Mouse (Mus musculus) CD4-positive helper T cell, adult 2 months (primary cell): ENCODE data around the gene Suclg2.

ENCODE experiments used
- DNase-seq: peaks from one replicate; pipeline ENCODE4 v3.0.0-alpha.2; 2012; ENCODE audit warnings: low read depth, missing footprints, low spot score

Gene Suclg2

GRCm38 (mm10) chr6:95469521-95469920 is 249.1 kb downstream of the Suclg2 start:
- no peak for DNase-seq

- no peak for DNase-seq
Measured at GRCm38 (mm10) chr6:95465322-95465721, 253.3 kb downstream of the Suclg2 start.

- no peak for DNase-seq
Measured at GRCm38 (mm10) chr6:95459372-95459771, 259.2 kb downstream of the Suclg2 start.

GRCm38 (mm10) chr6:95446151-95446550 is 272.4 kb downstream of the Suclg2 start:
- no peak for DNase-seq

GRCm38 (mm10) chr6:95445036-95445435 is 273.6 kb downstream of the Suclg2 start:
- DNase-seq: no peak
